Mouse (Mus musculus) macrophage (primary cell): ENCODE measurements at regions not wholly inside any gene's neighbourhood (a gene's known extent, or its start where the extent isn't known, plus 50 kb on each side); places are given as distances from the start of the nearest gene placed in this dataset.
A peak's percentile ranks its signal among the peaks of the same experiment; 100 is the strongest.

Experiments used
- H3K27ac ChIP-seq: fragments of 350-480 bp; formaldehyde crosslinking; 2 replicates; pipeline ENCODE4 v1.9.0; 2021
- H3K36me3 ChIP-seq: fragments of 350-480 bp; formaldehyde crosslinking; 2 replicates; pipeline ENCODE4 v1.9.0; 2021; ENCODE audit errors: inconsistent target
- H3K4me3 ChIP-seq: fragments of 350-480 bp; formaldehyde crosslinking; 2 replicates; pipeline ENCODE4 v1.9.0; 2021; ENCODE audit errors: inconsistent target
- H3K79me2 ChIP-seq: fragments of 350-480 bp; formaldehyde crosslinking; 2 replicates; pipeline ENCODE4 v1.9.0; 2021; ENCODE audit errors: inconsistent target
- WGBS: methylation state at CpG from one replicate; pipeline ENCODE4 v1.1.7; 2026; ENCODE audit warnings: inconsistent platforms; ENCODE audit not compliant: missing documents; 5-methylcytosine and 5-hydroxymethylcytosine counted together

DNA sequence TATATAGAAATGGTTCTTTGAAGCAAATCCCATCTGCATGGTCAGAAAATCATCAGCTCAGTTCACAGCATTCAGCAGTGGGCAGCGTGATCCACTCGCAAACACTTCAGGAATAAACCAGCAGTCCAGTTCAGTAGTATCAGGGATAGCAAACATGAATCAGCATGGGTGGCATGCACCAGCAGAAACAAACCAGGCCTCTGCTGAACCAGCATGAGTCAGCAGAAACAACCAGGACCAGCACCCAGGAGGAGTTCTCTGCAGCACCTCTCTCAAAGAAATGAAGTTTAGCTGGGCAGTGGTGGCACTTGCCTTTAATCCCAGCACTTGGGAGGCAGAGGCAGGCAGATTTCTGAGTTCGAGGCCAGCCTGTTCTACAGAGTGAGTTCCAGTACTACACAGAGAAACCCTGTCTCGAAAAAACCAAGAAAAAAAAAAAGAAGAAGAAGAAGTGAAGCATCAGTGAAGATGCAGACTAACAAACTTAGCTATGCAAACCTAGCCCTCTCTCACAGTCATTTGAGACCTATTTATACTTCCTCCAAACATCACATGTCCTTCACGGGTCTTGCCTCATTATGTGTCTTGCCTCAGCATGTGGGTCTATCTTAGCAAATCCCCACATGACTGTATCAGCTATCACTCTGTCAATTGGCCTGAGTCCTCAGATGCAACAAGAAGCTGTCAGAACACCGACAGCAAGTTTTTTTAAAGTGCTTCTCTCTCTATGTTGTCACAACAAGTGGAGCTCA lies 80.2 kb downstream of the Fthl17a start:
- H3K4me3 ChIP-seq, result no peak overlapping the region
- WGBS, result 61% methylated on average over 4 of the region's 6 CpGs
- no peaks in the 10 kb centered on the region for H3K36me3 ChIP-seq
- H3K79me2 ChIP-seq, result no peaks in the 10 kb centered on the region
- peak overlapping the region; percentile 32 for H3K27ac ChIP-seq

DNA sequence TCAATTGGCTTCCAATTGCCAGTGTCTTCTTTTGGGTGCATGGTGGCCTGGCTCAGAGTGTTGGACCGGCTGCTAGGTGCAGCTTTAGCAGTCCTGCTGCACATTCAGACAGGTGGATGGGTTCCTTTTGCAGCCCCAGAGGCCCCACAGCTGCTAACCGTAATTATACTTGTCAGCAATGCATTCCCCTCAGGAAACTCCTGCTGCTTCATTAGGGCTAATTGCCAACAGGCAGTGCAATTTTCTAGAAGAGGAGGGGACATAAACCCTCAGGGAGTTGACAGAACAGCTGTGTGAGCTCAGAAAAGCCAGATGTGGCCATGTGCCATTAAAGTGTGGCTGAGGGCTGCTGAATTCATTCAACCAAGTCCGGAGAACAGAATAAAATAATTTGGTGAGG lies 94.0 kb downstream of the Fthl17a start:
- Histone ChIP-seq H3K79me2 (no peaks in the 10 kb centered on the region), H3K36me3 (no peaks in the 10 kb centered on the region), H3K4me3 (no peak overlapping the region), H3K27ac (no peak overlapping the region)
- whole genome bisulfite sequencing, result 86% methylated on average over 3 of the region's 3 CpGs

GRCm38 (mm10) chrX:85375296-85375695 lies 125.8 kb downstream of the Fthl17a start:
- WGBS, result 68% methylated on average over 3 of the region's 3 CpGs

GRCm38 (mm10) chrX:85384452-85384851 lies 135.0 kb downstream of the Fthl17a start:
- WGBS, result 93% methylated on average over 2 of the region's 2 CpGs
- Histone ChIP-seq H3K27ac (no peak overlapping the region), H3K36me3 (no peaks in the 10 kb centered on the region)

More at GRCm38 (mm10) chrX:85375296-85375695, 125.8 kb downstream of the Fthl17a start:
- Histone ChIP-seq H3K27ac (no peak overlapping the region), H3K4me3 (no peak overlapping the region), H3K79me2 (no peaks in the 10 kb centered on the region), H3K36me3 (no peaks in the 10 kb centered on the region)

More at GRCm38 (mm10) chrX:85384452-85384851, 135.0 kb downstream of the Fthl17a start:
- H3K79me2 ChIP-seq, result no peaks in the 10 kb centered on the region
- H3K4me3 ChIP-seq, result no peak overlapping the region
